Mouse (Mus musculus) testis, adult 2 months (tissue): Measurements from ENCODE around the gene Pax1.

Source experiments
- CTCF ChIP-seq: fragments of 200-500 bp; IDR thresholded peaks from 2 replicates; pipeline ENCODE4 v1.5.1; 2012; ENCODE audit warnings: low read depth, mild to moderate bottlenecking, inconsistent platforms, low read length, moderate library complexity; ENCODE audit not compliant: control insufficient read depth, insufficient read depth, insufficient replicate concordance
- POLR2A ChIP-seq: fragments of 200-500 bp; IDR thresholded peaks from 2 replicates; pipeline ENCODE4 v1.6.1; 2012; ENCODE audit warnings: low read depth, mild to moderate bottlenecking, inconsistent platforms, low read length, moderate library complexity; ENCODE audit not compliant: control insufficient read depth

DNA sequence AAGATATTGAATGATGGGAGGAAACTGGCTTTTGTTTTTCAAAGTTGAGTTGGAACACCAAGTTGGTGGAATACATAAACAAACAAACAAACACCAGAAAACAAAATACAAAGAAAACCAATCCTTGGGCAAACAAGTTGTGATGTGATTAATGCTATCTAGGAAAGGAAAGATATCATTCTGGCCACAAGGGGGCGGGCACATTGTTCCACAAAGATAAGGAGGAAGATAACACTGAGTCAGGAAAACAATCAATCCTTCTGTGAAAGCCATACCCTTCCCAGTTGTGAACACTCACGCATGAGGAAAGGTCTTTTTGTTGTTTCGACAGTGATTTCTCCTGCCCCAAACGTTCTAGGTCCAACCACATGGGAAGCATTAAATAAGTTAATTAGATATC lies 17.2 kb downstream of the Pax1 start:
- TF ChIP-seq CTCF (no peak), POLR2A (no peak)
